Mouse (Mus musculus) MEL (cell line): ENCODE data around the gene Slc9c1. TPM values are rescaled to one million over a fixed set of nuclear protein-coding genes. Genes with fewer than 3 reads are reported as not detected.

Source experiments
- DNase-seq: peaks from one replicate; pipeline ENCODE4 v3.0.0; 2011; ENCODE audit warnings: low read depth, low spot score
- H3K27ac ChIP-seq: 2 replicates; pipeline ENCODE4 v1.5.1; 2012; ENCODE audit warnings: low read depth, mild to moderate bottlenecking, control low read depth, low read length, moderate library complexity; ENCODE audit not compliant: control insufficient read depth
- H3K27me3 ChIP-seq, 2 experiments: fragments of 150-350 bp in 1 of 2; sonication (generic) in 1 of 2; 2 replicates each; pipeline ENCODE4 v1.6.1; 2012; ENCODE audit warnings: low read length in 2 of 2, mild to moderate bottlenecking in 2 of 2, improper control_type of control experiment in 1 of 2, moderate library complexity in 1 of 2; ENCODE audit not compliant: insufficient read depth in 2 of 2, control insufficient read depth in 1 of 2
- H3K36me3 ChIP-seq, 2 experiments: 2 replicates each; pipeline ENCODE4 v1.6.1; 2012 to 2014; ENCODE audit warnings: low read length in 2 of 2, improper control_type of control experiment in 1 of 2, inconsistent platforms in 1 of 2, mild to moderate bottlenecking in 1 of 2; ENCODE audit not compliant: insufficient read depth in 2 of 2, control insufficient read depth in 1 of 2
- H3K4me1 ChIP-seq, 2 experiments: fragments of 150-350 bp in 1 of 2; sonication (generic) in 1 of 2; 2 replicates each; pipeline ENCODE4 v1.6.1; 2012; ENCODE audit warnings: low read length in 2 of 2, improper control_type of control experiment in 1 of 2, mild to moderate bottlenecking in 1 of 2; ENCODE audit not compliant: insufficient read depth in 2 of 2, control insufficient read depth in 1 of 2
- H3K4me3 ChIP-seq, 2 experiments: fragments of 150-350 bp in 1 of 2; sonication (generic) in 1 of 2; 2 replicates each; pipeline ENCODE4 v1.5.1; 2012; ENCODE audit warnings: low read depth in 2 of 2, low read length in 2 of 2, mild to moderate bottlenecking in 2 of 2, moderate library complexity in 2 of 2, control low read depth in 1 of 2, improper control_type of control experiment in 1 of 2; ENCODE audit not compliant: control insufficient read depth in 1 of 2, insufficient read depth in 1 of 2
- H3K79me2 ChIP-seq: 2 replicates; pipeline ENCODE4 v1.6.1; 2012; ENCODE audit warnings: mild to moderate bottlenecking, low read length, moderate library complexity; ENCODE audit not compliant: control insufficient read depth, poor library complexity, insufficient read depth
- H3K9ac ChIP-seq: 2 replicates; pipeline ENCODE4 v1.6.1; 2012; ENCODE audit warnings: low read depth, mild to moderate bottlenecking, control low read depth, low read length, moderate library complexity; ENCODE audit not compliant: control insufficient read depth, poor library complexity, severe bottlenecking
- H3K9me3 ChIP-seq: fragments of 150-350 bp; sonication (generic); replicated peaks from 2 replicates; pipeline ENCODE4 v1.6.1; 2012; ENCODE audit warnings: mild to moderate bottlenecking, low read length, improper control_type of control experiment, moderate library complexity; ENCODE audit not compliant: insufficient read depth
- BHLHE40 ChIP-seq: IDR thresholded peaks from 2 replicates; pipeline ENCODE4 v1.6.1; 2012; ENCODE audit warnings: low read depth, mild to moderate bottlenecking, inconsistent platforms, low read length, improper control_type of control experiment, borderline replicate concordance
- CHD1 ChIP-seq: IDR thresholded peaks from 2 replicates; pipeline ENCODE4 v1.6.1; 2012; ENCODE audit warnings: low read depth, mild to moderate bottlenecking, inconsistent platforms, low read length, improper control_type of control experiment
- CTCF ChIP-seq, 3 experiments: IDR thresholded peaks in 2 of 3; conservative IDR thresholded peaks in 1 of 3; 2 replicates each; pipeline ENCODE4 v1.5.1; 2011 to 2012; ENCODE audit warnings: low read length in 3 of 3, low read depth in 2 of 3, mild to moderate bottlenecking in 2 of 3, improper control_type of control experiment in 1 of 3, inconsistent platforms in 1 of 3, mixed read lengths in 1 of 3, moderate library complexity in 1 of 3; ENCODE audit not compliant: control insufficient read depth in 1 of 3, insufficient read depth in 1 of 3, poor library complexity in 1 of 3, severe bottlenecking in 1 of 3
- E2F4 ChIP-seq: IDR thresholded peaks from 2 replicates; pipeline ENCODE4 v1.6.1; 2011; ENCODE audit warnings: low read depth, low read length, improper control_type of control experiment, borderline replicate concordance
- ELF1 ChIP-seq: IDR thresholded peaks from 2 replicates; pipeline ENCODE4 v1.6.1; 2014; ENCODE audit warnings: low read depth, mild to moderate bottlenecking, inconsistent platforms, low read length, improper control_type of control experiment, moderate library complexity
- EP300 ChIP-seq, 2 experiments: IDR thresholded peaks; 2 replicates each; pipeline ENCODE4 v1.6.1; 2011; ENCODE audit warnings: improper control_type of control experiment in 2 of 2, low read length in 2 of 2, low read depth in 1 of 2, mild to moderate bottlenecking in 1 of 2
- GABPA ChIP-seq: IDR thresholded peaks from 2 replicates; pipeline ENCODE4 v1.6.1; 2012; ENCODE audit warnings: low read depth, mild to moderate bottlenecking, inconsistent platforms, low read length, improper control_type of control experiment, moderate library complexity
- HCFC1 ChIP-seq: IDR thresholded peaks from 2 replicates; pipeline ENCODE4 v1.6.1; 2012; ENCODE audit warnings: low read depth, mild to moderate bottlenecking, inconsistent platforms, low read length, improper control_type of control experiment, moderate library complexity
- KAT2A ChIP-seq: conservative IDR thresholded peaks from 2 replicates; pipeline ENCODE4 v1.6.1; 2012; ENCODE audit warnings: low read depth, low read length, improper control_type of control experiment, inconsistent platforms
- MAFK ChIP-seq: IDR thresholded peaks from 2 replicates; pipeline ENCODE4 v1.6.1; 2011; ENCODE audit warnings: low read depth, mild to moderate bottlenecking, low read length, improper control_type of control experiment, borderline replicate concordance
- MAZ ChIP-seq: IDR thresholded peaks from 2 replicates; pipeline ENCODE4 v1.6.1; 2012; ENCODE audit warnings: low read depth, mild to moderate bottlenecking, inconsistent platforms, low read length, improper control_type of control experiment
- MXI1 ChIP-seq: IDR thresholded peaks from 2 replicates; pipeline ENCODE4 v1.6.1; 2011; ENCODE audit warnings: mild to moderate bottlenecking, low read depth, low read length, improper control_type of control experiment
- MYB ChIP-seq: IDR thresholded peaks from 2 replicates; pipeline ENCODE4 v1.6.1; 2011; ENCODE audit warnings: mild to moderate bottlenecking, low read depth, low read length, improper control_type of control experiment
- NRF1 ChIP-seq: IDR thresholded peaks from 2 replicates; pipeline ENCODE4 v1.6.1; 2014; ENCODE audit warnings: low read depth, mild to moderate bottlenecking, inconsistent platforms, low read length, improper control_type of control experiment, moderate library complexity; ENCODE audit not compliant: poor library complexity, insufficient read depth, severe bottlenecking
- POLR2AphosphoS2 ChIP-seq: IDR thresholded peaks from 2 replicates; pipeline ENCODE4 v1.6.1; 2011; ENCODE audit warnings: low read length, improper control_type of control experiment
- SIN3A ChIP-seq: IDR thresholded peaks from 2 replicates; pipeline ENCODE4 v1.6.1; 2012; ENCODE audit warnings: low read length, improper control_type of control experiment, inconsistent platforms
- SMC3 ChIP-seq: IDR thresholded peaks from 2 replicates; pipeline ENCODE4 v1.6.1; 2011; ENCODE audit warnings: low read depth, low read length, improper control_type of control experiment
- TCF12 ChIP-seq: IDR thresholded peaks from 2 replicates; pipeline ENCODE4 v1.6.1; 2014; ENCODE audit warnings: low read depth, mild to moderate bottlenecking, inconsistent platforms, low read length, improper control_type of control experiment, moderate library complexity
- USF2 ChIP-seq, 2 experiments: IDR thresholded peaks; 2 replicates each; pipeline ENCODE4 v1.6.1; 2011 to 2012; ENCODE audit warnings: improper control_type of control experiment in 2 of 2, low read length in 2 of 2, borderline replicate concordance in 1 of 2, inconsistent platforms in 1 of 2, low read depth in 1 of 2, mild to moderate bottlenecking in 1 of 2; ENCODE audit not compliant: insufficient read depth in 1 of 2
- ZC3H11A ChIP-seq: IDR thresholded peaks from 2 replicates; pipeline ENCODE4 v1.6.1; 2012; ENCODE audit warnings: low read depth, mild to moderate bottlenecking, inconsistent platforms, low read length, improper control_type of control experiment
- ZNF384 ChIP-seq: IDR thresholded peaks from 2 replicates; pipeline ENCODE4 v1.6.1; 2012; ENCODE audit warnings: low read depth, mild to moderate bottlenecking, inconsistent platforms, low read length, improper control_type of control experiment
- polyA plus RNA-seq, 2 experiments: library from polyadenylated mRNA; stranded (reverse) in 1 of 2; unstranded in 1 of 2; fragments of >175 nt in 1 of 2; fragments of >200 nt in 1 of 2; gene quantifications; 2 replicates each; pipeline versions ENCODE4 v1.2.1 to v1.2.4; 2012; ENCODE audit warnings: low replicate concordance in 2 of 2, low read depth in 1 of 2; ENCODE audit not compliant: insufficient read length in 2 of 2, insufficient read depth in 1 of 2, missing spikeins in 1 of 2
- total RNA-seq: library from RNA; depleted of rRNA; stranded (reverse); fragments of 300-350 nt; gene quantifications from 2 replicates; pipeline ENCODE4 v1.2.3, GENCODE M21; 2012

Slc9c1 gene
- total and polyA plus RNA-seq, 3 experiments: not detected

DNA sequence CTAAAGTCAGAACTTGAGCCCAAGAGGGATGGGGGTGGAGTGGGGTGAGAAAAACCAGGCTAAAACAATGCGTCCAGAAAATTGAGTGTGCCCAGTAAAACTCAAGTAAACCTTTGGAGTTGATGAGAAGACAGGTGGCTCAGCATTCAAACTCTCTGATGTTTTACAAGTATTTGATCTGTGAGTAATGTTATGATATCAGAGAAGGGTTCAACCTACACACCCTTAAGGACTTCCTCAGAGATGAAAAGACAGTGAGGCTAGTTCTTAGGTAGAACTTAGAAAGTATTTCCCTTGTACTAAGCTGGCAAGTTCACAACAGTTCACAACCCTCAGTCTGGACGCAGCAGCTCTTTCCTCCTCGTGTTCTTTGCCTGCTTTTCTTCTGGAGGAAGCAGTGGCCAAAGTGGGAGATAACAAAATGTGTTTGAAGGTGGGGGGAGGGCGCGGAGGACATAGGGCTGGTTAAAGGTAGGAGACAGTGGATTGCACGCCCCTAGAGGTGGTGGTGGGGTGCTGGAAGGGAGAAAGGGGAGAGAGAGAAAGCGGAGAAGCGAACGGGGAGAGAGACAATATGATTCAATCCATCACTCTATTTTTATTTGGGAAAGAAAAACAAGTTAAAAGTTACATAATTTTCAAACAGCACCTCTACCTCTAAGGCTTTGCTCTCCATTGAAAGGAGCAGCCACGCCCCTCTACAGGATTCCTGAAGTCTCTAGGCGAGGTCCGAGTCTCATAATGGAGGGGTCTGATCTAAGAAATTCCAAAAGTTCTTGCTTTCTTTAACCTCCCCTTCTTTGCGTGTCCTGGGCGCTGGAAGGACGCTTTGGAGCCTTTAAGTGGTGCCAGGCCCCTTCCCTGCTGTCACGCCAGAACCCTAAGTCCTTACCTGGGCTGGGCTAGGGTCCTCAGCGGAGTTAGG, 118.2 kb downstream of the Slc9c1 start:
- Histone ChIP-seq H3K4me3 (no peak overlapping the region), H3K9me3 (no peaks in the 10 kb centered on the region), H3K27ac (no peak overlapping the region), H3K27me3 (no peaks in the 10 kb centered on the region), H3K36me3 (peaks cover 0 to 5% of the 10 kb centered on the region in 2 experiments; a peak in 1 of 4 replicates), H3K9ac (no peak overlapping the region), H3K4me1 (peaks cover 4 to 7% of the 10 kb centered on the region in 2 experiments), H3K79me2 (no peaks in the 10 kb centered on the region)
- TF ChIP-seq GABPA (no peak), MAZ (no peak), KAT2A (no peak), MAFK (no peak)
- no peak for DNase-seq

DNA sequence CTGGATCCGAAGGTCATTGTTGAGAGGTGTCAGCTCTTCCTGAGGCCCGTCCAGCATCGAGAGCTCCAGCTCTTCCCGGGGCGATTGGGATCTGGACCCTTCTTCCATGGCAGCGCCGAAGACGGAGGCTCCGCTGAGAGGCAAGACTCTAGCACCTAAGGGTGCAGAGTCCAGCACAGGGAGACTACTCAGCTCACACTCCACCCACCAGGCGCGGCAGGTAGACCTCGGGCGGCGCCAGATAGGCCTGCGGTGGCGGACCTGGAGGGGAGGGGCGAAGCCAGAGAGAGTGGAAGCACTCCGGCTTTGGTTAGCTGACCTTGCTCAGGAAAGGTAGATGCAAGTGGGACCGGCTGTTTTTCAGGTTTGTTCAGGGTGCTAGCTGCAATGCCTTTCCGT, 118.8 kb downstream of the Slc9c1 start, which contains the start of gene BC016579:
Gene BC016579, minus strand, starts transcription at position 135 of the 399 bp plus-strand sequence.
- no peak for DNase-seq
- Histone ChIP-seq H3K79me2 (no peaks in the 10 kb centered on the region), H3K27ac (no peak within 1 kb of the TSS), H3K36me3 (peaks cover 0 to 5% of the 10 kb centered on the region in 2 experiments; a peak in 1 of 4 replicates), H3K9me3 (no peaks in the 10 kb centered on the region), H3K9ac (no peak within 1 kb of the TSS), H3K4me3 (no peak within 1 kb of the TSS), H3K27me3 (no peaks in the 10 kb centered on the region), H3K4me1 (peaks cover 4 to 7% of the 10 kb centered on the region in 2 experiments)
- TF ChIP-seq CTCF (IDR thresholded peaks at IDR 0.05 in 2 of 3, conservative IDR thresholded peaks at IDR 0.05 in 1 of 3; ENCODE audit: control insufficient read depth in 1 of 3, insufficient read depth in 1 of 3, low read depth in 2 of 3, low read length in 3 of 3, poor library complexity in 1 of 3, severe bottlenecking in 1 of 3) (no peak), MXI1 (no peak), SIN3A (no peak), MAFK (no peak)

DNA sequence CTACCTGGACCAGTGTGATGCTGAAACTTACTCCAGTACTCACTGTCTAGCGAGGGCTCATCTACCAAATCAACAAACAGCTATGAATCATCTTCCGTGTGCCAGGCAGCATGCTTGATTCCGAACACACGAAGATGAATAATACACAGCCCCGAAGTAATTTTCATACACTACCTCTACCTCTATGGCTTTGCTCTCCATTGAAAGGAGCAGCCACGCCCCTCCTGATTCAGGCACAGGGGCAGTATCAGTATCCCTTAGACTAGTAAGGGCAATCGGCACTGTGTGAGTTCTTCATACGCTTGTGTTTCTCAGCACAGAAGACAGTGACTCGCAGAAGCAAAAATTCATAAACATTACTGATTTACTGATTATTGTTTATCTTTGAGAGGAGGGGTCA, 119.4 kb downstream of the Slc9c1 start:
- no peaks in the 10 kb centered on the region for H3K79me2 ChIP-seq
- no peak overlapping the region for H3K27ac ChIP-seq
- no peak overlapping the region for H3K4me3 ChIP-seq
- no peak for DNase-seq
- peaks cover 0 to 5% of the 10 kb centered on the region in 2 experiments; a peak in 1 of 4 replicates for H3K36me3 ChIP-seq
- peaks cover 4 to 7% of the 10 kb centered on the region in 2 experiments for H3K4me1 ChIP-seq
- H3K9ac ChIP-seq: no peak overlapping the region
- TF ChIP-seq POLR2AphosphoS2 (no peak), MAFK (no peak), CHD1 (no peak), BHLHE40 (no peak), USF2 (IDR thresholded peaks at IDR 0.05; ENCODE audit: borderline replicate concordance in 1 of 2, insufficient read depth in 1 of 2, low read depth in 1 of 2, low read length in 2 of 2) (no peak), TCF12 (no peak), SMC3 (no peak), MYB (no peak), ZNF384 (no peak), ELF1 (no peak), ZC3H11A (no peak), E2F4 (no peak), CTCF (IDR thresholded peaks at IDR 0.05 in 2 of 3, conservative IDR thresholded peaks at IDR 0.05 in 1 of 3; ENCODE audit: control insufficient read depth in 1 of 3, insufficient read depth in 1 of 3, low read depth in 2 of 3, low read length in 3 of 3, poor library complexity in 1 of 3, severe bottlenecking in 1 of 3) (no peak), EP300 (IDR thresholded peaks at IDR 0.05; ENCODE audit: low read depth in 1 of 2, low read length in 2 of 2) (no peak), HCFC1 (no peak), NRF1 (no peak)
- H3K9me3 ChIP-seq: no peaks in the 10 kb centered on the region
- H3K27me3 ChIP-seq: no peaks in the 10 kb centered on the region
